Mouse (Mus musculus): ENCODE results near the gene Tigar. TPM values are rescaled to one million over a fixed set of nuclear protein-coding genes. Genes with fewer than 3 reads are reported as not detected.

The Tigar gene
- polyA plus RNA-seq, 1 experiment from 2014 or later = 7.3 TPM

DNA sequence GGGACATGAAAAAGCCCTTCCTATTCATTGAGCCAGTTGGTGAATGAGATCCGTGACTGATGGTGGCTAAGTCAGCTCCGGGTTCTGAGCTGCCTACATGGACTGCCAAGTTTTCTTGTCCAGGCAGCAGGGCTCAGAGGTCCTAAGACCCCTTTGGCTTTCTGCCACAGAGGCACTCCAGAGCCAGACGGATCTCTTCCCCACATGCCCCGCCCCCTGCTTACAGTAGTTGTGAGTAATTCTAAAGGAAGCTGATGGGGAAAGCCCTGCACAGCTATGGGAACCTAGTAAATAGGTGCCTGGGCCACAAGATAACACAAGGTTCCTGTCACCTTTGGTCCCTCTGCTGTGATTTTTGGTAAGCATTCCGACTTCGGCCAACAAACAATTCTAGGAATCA lies 64.4 kb downstream of the Tigar start:
- H3K27me3 ChIP-seq (ENCODE audit: poor library complexity, severe bottlenecking) = no peaks in the 10 kb centered on the region
- H3K36me3 ChIP-seq (replicated peaks) = no peaks in the 10 kb centered on the region
- H3K4me1 ChIP-seq = no peaks in the 10 kb centered on the region
- H3K4me3 ChIP-seq = no peak overlapping the region
- WGBS = 70% methylated on average over 6 of the region's 6 CpGs
- H3K27ac ChIP-seq = no peak overlapping the region
- DNase-seq (ENCODE audit: extremely low spot score, low spot score) = no peak
- H3K9me3 ChIP-seq = no peaks in the 10 kb centered on the region

Other genes with a start within 250 kb of the Tigar start
- gene Dyrk4, start 187.7 kb downstream of the Tigar start, polyA plus RNA-seq (2016; fragmentation: Nextera tagmentation; extraction: Ambion mirVana) = 0.12 TPM in 1 of 2 replicates, not detected in the other
- 85.8 and 92.1 TPM in 2 replicates for gene Rad51ap1, start 170.0 kb downstream of the Tigar start, polyA plus RNA-seq (2016; fragmentation: Nextera tagmentation; extraction: Ambion mirVana)
- gene D6Wsu163e, start 169.6 kb downstream of the Tigar start, polyA plus RNA-seq (2016; fragmentation: Nextera tagmentation; extraction: Ambion mirVana) = 14.7 and 16.3 TPM in 2 replicates
- gene Fgf6, start 94.0 kb downstream of the Tigar start, polyA plus RNA-seq (2016; fragmentation: Nextera tagmentation; extraction: Ambion mirVana) = not detected in 2 replicates
- 0.14 TPM in 1 of 2 replicates, not detected in the other for gene Fgf23, start 36.7 kb downstream of the Tigar start, polyA plus RNA-seq (2016; fragmentation: Nextera tagmentation; extraction: Ambion mirVana)
- gene Ccnd2, start 42.6 kb upstream of the Tigar start, polyA plus RNA-seq (2016; fragmentation: Nextera tagmentation; extraction: Ambion mirVana) = 997 and 1,058 TPM in 2 replicates